Mouse (Mus musculus) forebrain, embryonic 13.5 days (tissue): ENCODE data around the gene Pkn1. TPM values are rescaled to one million over a fixed set of nuclear protein-coding genes. Genes with fewer than 3 reads are reported as not detected.

Experiments
- ATAC-seq: fragments of 200-750 bp; cut with Nextera tagmentation; 2 replicates; pipeline ENCODE4 v1.8.0; 2017
- H3K27ac ChIP-seq: fragments of 300-500 bp; sonication (generic); 2 replicates; pipeline ENCODE4 v1.5.1; 2015; ENCODE audit warnings: inconsistent platforms, mild to moderate bottlenecking, moderate library complexity
- H3K27me3 ChIP-seq: fragments of 300-500 bp; sonication (generic); 2 replicates; pipeline ENCODE4 v1.6.1; 2015; ENCODE audit warnings: mild to moderate bottlenecking, inconsistent platforms
- H3K36me3 ChIP-seq: fragments of 300-500 bp; sonication (generic); 2 replicates; pipeline ENCODE4 v1.6.1; 2015; ENCODE audit warnings: mild to moderate bottlenecking, inconsistent platforms; ENCODE audit not compliant: poor library complexity, severe bottlenecking
- H3K4me1 ChIP-seq: fragments of 300-500 bp; sonication (generic); 2 replicates; pipeline ENCODE4 v1.6.1; 2015; ENCODE audit warnings: inconsistent platforms
- H3K4me2 ChIP-seq: fragments of 300-500 bp; sonication (generic); 2 replicates; pipeline ENCODE4 v1.6.1; 2015; ENCODE audit warnings: inconsistent platforms, mild to moderate bottlenecking, moderate library complexity
- H3K4me3 ChIP-seq: fragments of 300-500 bp; sonication (generic); 2 replicates; pipeline ENCODE4 v1.5.1; 2015; ENCODE audit warnings: mild to moderate bottlenecking, inconsistent platforms
- H3K9ac ChIP-seq: fragments of 300-500 bp; sonication (generic); 2 replicates; pipeline ENCODE4 v1.6.1; 2015; ENCODE audit warnings: mild to moderate bottlenecking, inconsistent platforms
- H3K9me3 ChIP-seq: fragments of 300-500 bp; sonication (generic); replicated peaks from 2 replicates; pipeline ENCODE4 v1.6.1; 2016; ENCODE audit warnings: inconsistent platforms
- WGBS: fragments of 180-500 bp; shearing (Covaris S2); methylation state at CpG from one replicate; pipeline ENCODE4 v1.1.7; 2015; 5-methylcytosine and 5-hydroxymethylcytosine counted together
- polyA plus RNA-seq: library from polyadenylated mRNA; unstranded; fragments of >200 nt; fragmentation: Nextera tagmentation; extraction: Ambion mirVana; gene quantifications from 2 replicates; pipeline ENCODE4 v1.2.1, GENCODE M21; 2015

Gene Pkn1
- polyA plus RNA-seq, 1 experiment from 2014 or later, result 25.6 TPM

- H3K9me3 ChIP-seq, result no peaks in the 10 kb centered on the region
- peak overlapping the region; percentile 91 for H3K4me3 ChIP-seq
- H3K4me1 ChIP-seq, result peaks cover 22% of the 10 kb centered on the region
- H3K9ac ChIP-seq, result peak overlapping the region; percentile 96
- peaks cover 3% of the 10 kb centered on the region for H3K36me3 ChIP-seq
- peak; percentile 2; the same call in 1 of the 2 replicates for ATAC-seq
- H3K4me2 ChIP-seq, result peak overlapping the region; percentile 97
- H3K27ac ChIP-seq, result peak overlapping the region; percentile 57; the same call in 1 of the 2 replicates
- 67% methylated on average over 19 of the region's 19 CpGs for WGBS
- no peaks in the 10 kb centered on the region for H3K27me3 ChIP-seq
These were observed 1.4 kb downstream of the Pkn1 start for GRCm38 (mm10) chr8:83697374-83698220.

GRCm38 (mm10) chr8:83695351-83696106, 3.5 kb downstream of the Pkn1 start:
- Histone ChIP-seq H3K36me3 (peaks cover 24% of the 10 kb centered on the region), H3K4me3 (no peak overlapping the region), H3K9ac (no peak overlapping the region), H3K4me2 (no peak overlapping the region), H3K27me3 (no peaks in the 10 kb centered on the region), H3K9me3 (no peaks in the 10 kb centered on the region), H3K27ac (no peak overlapping the region), H3K4me1 (peaks cover 22% of the 10 kb centered on the region)
- WGBS, result 85% methylated on average over 15 of the region's 17 CpGs
- ATAC-seq, result no peak

- peaks cover 19% of the 10 kb centered on the region for H3K4me1 ChIP-seq
- no peak overlapping the region for H3K9ac ChIP-seq
- no peak overlapping the region for H3K27ac ChIP-seq
- no peak overlapping the region for H3K4me2 ChIP-seq
- H3K27me3 ChIP-seq, result no peaks in the 10 kb centered on the region
- WGBS, result 85% methylated on average over 11 of the region's 11 CpGs
- ATAC-seq, result no peak
- peaks cover 33% of the 10 kb centered on the region for H3K36me3 ChIP-seq
- H3K4me3 ChIP-seq, result no peak overlapping the region
- H3K9me3 ChIP-seq, result no peaks in the 10 kb centered on the region
These were observed 4.4 kb downstream of the Pkn1 start for GRCm38 (mm10) chr8:83694369-83695160.

GRCm38 (mm10) chr8:83693609-83694236, 5.3 kb downstream of the Pkn1 start:
- peaks cover 35% of the 10 kb centered on the region for H3K36me3 ChIP-seq
- no peaks in the 10 kb centered on the region for H3K9me3 ChIP-seq
- H3K4me1 ChIP-seq, result peaks cover 15% of the 10 kb centered on the region
- no peak overlapping the region for H3K4me2 ChIP-seq
- ATAC-seq, result no peak
- H3K27ac ChIP-seq, result no peak overlapping the region
- H3K27me3 ChIP-seq, result no peaks in the 10 kb centered on the region
- no peak overlapping the region for H3K9ac ChIP-seq
- 85% methylated on average over 10 of the region's 10 CpGs for WGBS
- no peak overlapping the region for H3K4me3 ChIP-seq

- H3K36me3 ChIP-seq, result peaks cover 70% of the 10 kb centered on the region
- H3K9ac ChIP-seq, result no peak overlapping the region
- no peak overlapping the region for H3K27ac ChIP-seq
- H3K9me3 ChIP-seq, result no peaks in the 10 kb centered on the region
- no peak overlapping the region for H3K4me2 ChIP-seq
- H3K4me1 ChIP-seq, result no peaks in the 10 kb centered on the region
- no peak for ATAC-seq
- H3K4me3 ChIP-seq, result no peak overlapping the region
- no peaks in the 10 kb centered on the region for H3K27me3 ChIP-seq
- 91% methylated on average over 6 of the region's 6 CpGs for WGBS
These were observed 9.7 kb downstream of the Pkn1 start for GRCm38 (mm10) chr8:83689264-83689663.

GRCm38 (mm10) chr8:83684517-83684916, 14.5 kb downstream of the Pkn1 start:
- Histone ChIP-seq H3K36me3 (peaks cover 84% of the 10 kb centered on the region), H3K9me3 (no peaks in the 10 kb centered on the region), H3K27ac (no peak overlapping the region), H3K4me3 (no peak overlapping the region), H3K4me2 (no peak overlapping the region), H3K27me3 (no peaks in the 10 kb centered on the region), H3K9ac (no peak overlapping the region), H3K4me1 (no peaks in the 10 kb centered on the region)
- ATAC-seq, result no peak
- 96% methylated on average over 9 of the region's 9 CpGs for WGBS

GRCm38 (mm10) chr8:83681099-83681498, 17.9 kb downstream of the Pkn1 start:
- Histone ChIP-seq H3K4me2 (no peak overlapping the region), H3K9me3 (no peaks in the 10 kb centered on the region), H3K36me3 (peaks cover 96% of the 10 kb centered on the region), H3K4me1 (no peaks in the 10 kb centered on the region), H3K4me3 (no peak overlapping the region), H3K27me3 (no peaks in the 10 kb centered on the region), H3K9ac (no peak overlapping the region), H3K27ac (no peak overlapping the region)
- 25% methylated on average over 6 of the region's 6 CpGs for WGBS
- no peak for ATAC-seq

GRCm38 (mm10) chr8:83680603-83681002, 18.4 kb downstream of the Pkn1 start:
- WGBS, result 91% methylated on average over 5 of the region's 5 CpGs
- ATAC-seq, result no peak

GRCm38 (mm10) chr8:83679866-83680265, 19.1 kb downstream of the Pkn1 start:
- no peak overlapping the region for H3K4me2 ChIP-seq
- ATAC-seq, result no peak

More at GRCm38 (mm10) chr8:83680603-83681002, 18.4 kb downstream of the Pkn1 start:
- H3K4me3 ChIP-seq, result no peak overlapping the region
- no peak overlapping the region for H3K9ac ChIP-seq
- H3K4me2 ChIP-seq, result no peak overlapping the region
- no peaks in the 10 kb centered on the region for H3K4me1 ChIP-seq
- no peaks in the 10 kb centered on the region for H3K27me3 ChIP-seq
- H3K9me3 ChIP-seq, result no peaks in the 10 kb centered on the region
- peaks cover 96% of the 10 kb centered on the region for H3K36me3 ChIP-seq
- no peak overlapping the region for H3K27ac ChIP-seq

GRCm38 (mm10) chr8:83674497-83674896, 24.5 kb downstream of the Pkn1 start:
- 91% methylated on average over 5 of the region's 5 CpGs for WGBS
- Histone ChIP-seq H3K9ac (no peak overlapping the region), H3K27me3 (no peaks in the 10 kb centered on the region), H3K9me3 (no peaks in the 10 kb centered on the region), H3K27ac (no peak overlapping the region), H3K4me3 (no peak overlapping the region), H3K4me2 (no peak overlapping the region), H3K36me3 (peaks cover 93% of the 10 kb centered on the region), H3K4me1 (no peaks in the 10 kb centered on the region)
- ATAC-seq, result no peak

More at GRCm38 (mm10) chr8:83679866-83680265, 19.1 kb downstream of the Pkn1 start:
- no peaks in the 10 kb centered on the region for H3K27me3 ChIP-seq
- H3K4me1 ChIP-seq, result no peaks in the 10 kb centered on the region
- H3K27ac ChIP-seq, result no peak overlapping the region
- H3K9me3 ChIP-seq, result no peaks in the 10 kb centered on the region
- WGBS, result 93% methylated on average over 12 of the region's 12 CpGs
- peaks cover 94% of the 10 kb centered on the region for H3K36me3 ChIP-seq
- no peak overlapping the region for H3K4me3 ChIP-seq
- no peak overlapping the region for H3K9ac ChIP-seq

GRCm38 (mm10) chr8:83672936-83673335, 26.0 kb downstream of the Pkn1 start:
- H3K4me1 ChIP-seq, result peaks cover 6% of the 10 kb centered on the region
- WGBS, result 63% methylated on average over 5 of the region's 5 CpGs
- H3K4me3 ChIP-seq, result no peak overlapping the region
- H3K9me3 ChIP-seq, result no peaks in the 10 kb centered on the region
- H3K4me2 ChIP-seq, result no peak overlapping the region
- no peak overlapping the region for H3K27ac ChIP-seq
- no peaks in the 10 kb centered on the region for H3K27me3 ChIP-seq
- no peak overlapping the region for H3K9ac ChIP-seq
- ATAC-seq, result no peak
- peaks cover 83% of the 10 kb centered on the region for H3K36me3 ChIP-seq
